Mouse (Mus musculus) cerebellum, adult 11 months (tissue): ENCODE data around the gene Dnase1l3.
A peak's percentile ranks its signal among the peaks of the same experiment; 100 is the strongest.

Experiments
- DNase-seq: peaks from one replicate; pipeline ENCODE4 v3.0.0; 2022

Dnase1l3 gene

DNA sequence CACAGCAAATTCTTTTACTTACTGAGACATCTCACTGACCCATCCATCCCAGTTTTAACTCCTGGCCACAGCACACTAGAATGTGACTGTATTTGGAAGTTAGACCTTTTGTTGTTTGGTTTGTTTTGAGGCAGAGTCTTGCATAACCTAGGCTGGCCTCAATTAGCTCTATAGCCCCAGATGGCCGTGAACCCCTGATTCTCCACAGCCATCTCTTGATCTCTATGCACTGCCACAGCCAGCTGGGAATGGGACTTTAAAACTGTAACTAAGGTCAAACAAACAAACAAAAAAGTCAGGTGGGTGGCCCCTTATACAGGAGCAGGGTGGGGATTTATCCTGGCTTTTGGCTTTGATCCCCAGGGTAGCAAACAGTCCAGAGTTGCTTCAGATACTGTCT lies 19.7 kb downstream of the Dnase1l3 start:
- DNase-seq: no peak

DNA sequence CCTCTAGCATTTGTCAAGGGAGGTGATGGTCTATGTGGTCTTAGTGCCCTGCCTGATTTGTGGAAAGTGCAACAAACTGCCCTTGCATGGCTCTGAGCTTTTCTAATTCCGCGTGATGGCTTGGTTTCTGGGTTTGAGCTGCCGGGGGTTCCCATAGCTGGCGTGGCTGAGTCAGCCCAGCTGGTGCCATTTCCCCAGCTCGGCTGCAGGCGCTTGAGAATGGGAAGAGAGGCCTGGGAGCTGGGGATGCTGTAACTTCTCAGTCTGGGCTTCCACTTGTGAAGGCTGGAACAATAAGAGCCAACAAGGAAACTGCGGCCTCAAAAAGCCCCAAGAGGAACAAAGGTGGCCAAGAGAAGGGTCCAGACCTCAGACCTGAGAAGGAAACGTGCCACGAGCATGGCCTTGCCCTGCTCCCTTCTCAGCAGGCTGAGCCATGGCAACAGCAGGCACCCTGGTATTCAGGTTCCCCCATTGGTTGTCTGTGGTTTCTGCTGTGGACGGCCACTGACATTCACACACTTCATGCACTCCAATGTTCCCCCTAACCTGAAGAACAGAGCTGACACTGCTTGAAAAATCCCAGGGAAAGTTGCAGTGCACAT lies 22.4 kb downstream of the Dnase1l3 start:
- no peak for DNase-seq

DNA sequence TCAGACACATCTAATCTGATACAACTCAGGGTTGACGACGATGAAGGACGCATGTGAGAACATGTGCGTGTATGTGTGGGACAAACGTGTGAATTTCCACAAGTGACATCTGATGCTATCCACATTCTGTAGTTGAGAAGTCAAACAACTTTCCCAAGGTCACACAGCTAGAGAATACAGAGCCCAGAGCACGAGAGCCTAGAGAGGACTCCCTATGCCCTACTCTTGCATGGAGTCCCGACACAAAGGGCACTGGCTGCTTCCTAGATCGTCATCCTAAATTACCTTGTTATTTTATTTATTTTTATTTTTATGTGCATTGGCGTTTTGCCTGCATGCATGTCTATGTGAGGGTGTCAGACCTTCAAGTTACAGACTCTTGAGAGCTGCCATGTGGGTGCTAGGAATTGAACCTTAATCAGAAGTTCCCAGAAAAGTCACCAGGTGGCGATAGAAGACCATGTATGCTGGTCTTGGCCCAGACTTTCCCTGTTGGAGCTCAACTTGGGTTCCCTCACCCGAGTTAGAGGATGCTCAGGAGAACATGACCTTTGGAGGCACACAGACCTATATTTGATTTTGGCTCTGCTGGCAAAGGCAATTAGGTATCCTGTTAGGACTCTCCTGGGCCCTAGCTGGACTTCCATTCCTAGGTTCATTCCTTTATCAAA lies 30.0 kb downstream of the Dnase1l3 start:
- peak; percentile 64 for DNase-seq

DNA sequence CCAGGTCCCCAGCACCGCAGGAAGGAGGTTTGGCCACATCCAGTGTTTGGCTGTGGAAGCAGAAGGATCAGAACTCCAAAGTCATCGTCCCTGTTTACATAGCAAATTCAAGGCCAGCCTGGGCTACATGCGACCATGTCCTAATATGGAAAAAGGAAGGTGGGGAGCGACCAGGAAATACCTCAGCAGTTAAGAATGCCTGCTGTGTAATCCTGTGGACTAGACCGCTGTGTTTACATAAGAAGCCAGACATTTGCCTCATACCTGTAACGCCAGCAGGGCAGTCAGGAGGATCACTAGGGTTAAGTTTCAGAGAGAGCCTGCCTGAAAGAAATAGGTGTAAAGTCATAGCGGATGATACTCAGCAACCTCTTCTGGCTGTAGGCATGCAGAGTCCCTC lies 31.2 kb downstream of the Dnase1l3 start:
- DNase-seq: no peak

DNA sequence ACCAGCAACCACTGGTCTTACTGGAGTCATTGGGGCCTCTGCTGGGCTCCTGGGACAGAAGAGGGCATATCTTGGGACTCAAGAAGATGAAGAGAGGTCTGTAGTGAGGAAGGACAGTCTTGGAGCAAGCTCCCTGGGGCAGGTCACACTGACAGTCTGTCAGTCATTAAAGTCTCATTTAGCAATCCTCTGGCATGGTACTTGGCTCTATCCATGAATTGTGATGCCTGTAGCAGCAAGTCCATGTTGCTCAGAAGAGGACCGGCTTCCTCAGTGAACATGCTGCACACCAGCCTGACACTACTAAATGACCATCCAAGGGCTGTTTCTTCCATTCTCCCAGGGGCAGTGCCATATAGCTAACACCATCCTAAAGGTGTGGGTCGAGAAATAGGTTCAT lies 31.7 kb downstream of the Dnase1l3 start:
- DNase-seq: no peak

DNA sequence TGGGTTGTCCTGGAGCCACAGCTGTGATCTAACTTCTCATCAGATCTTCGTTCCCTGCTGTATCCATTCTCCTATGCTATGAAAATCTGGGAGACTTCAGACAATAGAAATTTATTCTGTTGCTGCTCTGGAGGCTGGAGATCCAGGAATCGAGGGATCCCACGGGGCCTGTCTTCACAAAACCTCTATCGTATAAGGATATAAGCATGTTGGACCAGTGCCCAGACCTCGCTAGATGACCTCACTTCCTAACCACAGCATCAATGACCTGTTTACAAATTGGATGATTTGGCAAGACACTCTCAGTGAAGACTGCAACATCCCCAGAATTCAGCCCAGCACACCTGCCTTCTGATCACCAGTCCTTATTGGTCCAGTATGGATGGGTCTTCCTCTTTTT lies 32.7 kb downstream of the Dnase1l3 start:
- no peak for DNase-seq

DNA sequence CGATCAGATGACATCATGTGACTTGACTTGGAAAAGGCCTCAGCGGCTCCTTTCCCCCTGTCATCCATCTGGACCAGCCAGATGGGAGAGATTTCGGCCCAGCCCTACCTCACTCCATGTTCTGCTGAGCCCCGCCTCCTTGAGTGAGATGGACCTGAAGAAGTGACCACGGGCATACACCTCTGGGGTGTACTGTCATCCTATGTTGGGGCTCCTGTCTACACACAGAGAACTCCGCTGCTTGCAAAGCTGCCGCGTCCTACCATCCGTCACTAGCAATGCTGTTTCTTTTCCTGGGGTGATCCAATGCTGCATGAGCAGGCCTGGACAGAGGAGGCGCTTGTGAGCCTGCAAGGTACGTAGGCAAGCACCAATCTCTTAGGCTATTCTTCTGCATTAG lies 33.8 kb downstream of the Dnase1l3 start:
- DNase-seq: peak; percentile 46

DNA sequence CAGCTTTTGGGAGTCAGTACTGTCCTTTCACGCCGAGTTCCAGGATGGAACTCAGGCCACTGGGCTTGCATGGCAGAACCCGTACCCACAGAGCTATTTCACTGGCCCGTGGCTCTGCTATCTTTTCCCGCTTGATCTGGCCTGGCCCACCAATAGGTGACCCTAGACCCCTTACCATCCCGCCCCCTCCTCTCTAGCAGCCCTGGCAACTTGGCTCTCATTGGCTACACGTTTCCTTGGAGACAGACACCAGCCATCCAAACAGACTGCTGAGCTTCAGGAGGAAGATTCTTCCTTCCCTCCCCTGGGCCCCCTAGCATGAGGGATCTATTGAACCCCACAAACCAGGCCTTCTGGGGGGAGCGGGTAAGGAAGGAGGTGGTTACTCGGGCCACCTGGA lies 37.3 kb downstream of the Dnase1l3 start, which contains the start of gene Gm45521:
Gene Gm45521, plus strand, starts transcription at position 240 of the 400 bp plus-strand sequence.
- DNase-seq: no peak

DNA sequence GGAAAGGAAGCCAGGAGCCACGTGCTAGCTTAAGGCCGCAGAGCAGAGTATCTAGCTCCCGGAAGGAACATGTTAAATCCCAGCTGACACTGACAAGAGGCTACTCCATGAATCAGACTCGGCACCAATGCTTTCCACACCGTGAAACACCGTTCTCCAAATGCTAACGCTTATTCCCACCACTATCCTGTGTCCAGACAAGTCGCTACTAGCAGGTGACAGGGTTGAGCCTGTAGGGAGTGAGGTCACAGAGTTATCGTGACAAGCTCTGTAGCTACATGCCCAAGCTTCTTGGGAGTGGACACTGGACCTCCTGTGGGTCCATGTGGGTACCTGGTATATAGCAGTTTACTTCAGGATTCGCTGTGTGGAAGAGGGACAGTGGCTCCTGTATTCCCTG lies 37.9 kb downstream of the Dnase1l3 start:
- no peak for DNase-seq

DNA sequence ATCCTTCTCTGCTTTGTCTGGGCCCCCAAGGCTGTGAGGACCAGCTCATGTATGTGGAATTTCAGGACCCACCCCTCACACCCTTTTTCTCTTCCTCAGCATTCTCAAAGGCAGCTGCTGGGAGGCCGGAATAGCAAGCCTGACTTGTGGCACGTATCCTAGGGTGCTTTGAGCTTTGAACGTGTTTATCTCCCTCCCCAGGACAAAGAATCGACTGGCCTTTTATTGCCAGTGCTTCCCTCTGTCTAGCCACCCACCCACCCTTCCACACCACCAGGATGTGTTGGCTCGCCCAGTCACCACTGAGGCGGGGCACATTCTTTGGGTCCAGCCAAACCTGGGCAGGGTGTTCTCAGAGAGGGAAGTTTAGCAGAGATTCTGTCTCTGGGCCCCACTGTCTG lies 40.3 kb downstream of the Dnase1l3 start:
- no peak for DNase-seq

DNA sequence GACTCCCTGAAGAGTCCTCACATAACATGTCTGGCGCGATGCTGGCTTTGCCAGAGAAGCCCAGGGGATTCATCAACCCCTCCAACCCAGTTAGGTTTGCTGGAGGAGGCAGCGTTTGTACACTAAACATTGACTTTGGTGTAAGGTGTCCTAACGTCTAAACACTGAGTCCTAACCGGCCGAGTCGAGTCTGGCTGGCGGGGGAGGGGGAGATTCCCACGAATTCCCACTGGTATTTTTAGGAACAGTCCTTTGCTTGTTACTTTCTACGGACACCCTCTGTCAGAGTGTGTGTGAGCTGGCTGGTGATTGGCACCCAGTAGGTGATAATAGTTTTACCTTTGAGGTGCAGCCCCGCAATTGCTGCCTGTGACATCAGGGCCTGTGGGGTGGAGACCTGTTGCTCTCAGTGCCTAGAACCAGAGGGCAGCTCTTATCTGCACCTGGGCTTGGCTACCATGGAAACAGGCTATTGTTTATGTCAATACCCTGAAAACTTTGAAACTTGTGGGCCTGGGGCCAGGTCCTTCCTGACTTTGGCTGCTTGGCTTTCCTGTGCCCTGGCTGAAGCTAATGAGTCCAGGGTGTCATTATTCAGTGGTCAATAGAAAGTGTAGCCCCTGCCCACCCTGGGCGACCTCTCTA lies 41.6 kb downstream of the Dnase1l3 start:
- no peak for DNase-seq

DNA sequence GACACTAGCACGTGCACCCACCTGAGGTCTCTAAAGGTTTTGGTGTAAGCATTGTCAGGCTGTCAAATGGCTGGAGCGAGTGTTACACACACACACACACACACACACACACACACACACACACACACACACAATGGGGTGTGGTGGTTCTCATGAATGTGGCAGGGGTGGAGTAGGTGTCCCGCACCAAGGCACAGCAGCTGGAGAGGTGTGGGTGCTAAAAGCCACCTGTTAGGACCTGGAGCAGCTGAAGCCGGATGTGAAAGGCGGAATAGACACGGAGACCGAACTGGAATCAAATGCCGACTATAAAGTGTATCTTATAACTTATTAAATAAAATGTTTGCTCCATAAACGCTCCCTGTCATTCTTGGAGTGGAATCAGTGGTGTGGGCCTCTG lies 43.1 kb downstream of the Dnase1l3 start:
- DNase-seq: no peak

DNA sequence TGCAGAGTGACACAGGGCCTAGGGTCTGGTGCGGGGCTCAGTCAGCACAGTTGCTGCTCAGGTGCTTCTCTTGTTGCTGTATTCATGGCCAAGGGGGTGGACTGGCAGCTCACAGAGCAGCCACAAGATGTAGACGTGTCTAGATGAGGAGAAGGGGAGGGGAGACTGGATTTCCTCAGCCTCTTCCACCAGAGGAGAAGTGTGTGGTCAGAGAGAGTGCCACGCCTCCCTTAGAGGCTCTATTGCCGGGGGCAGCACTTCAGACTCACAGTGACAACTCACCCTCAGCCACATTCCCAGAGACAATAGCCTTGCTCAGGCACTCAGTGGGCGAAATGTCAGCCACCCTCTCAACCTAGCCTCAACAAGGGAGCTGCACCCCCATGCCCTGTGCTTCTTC lies 49.1 kb downstream of the Dnase1l3 start:
- DNase-seq: no peak

DNA sequence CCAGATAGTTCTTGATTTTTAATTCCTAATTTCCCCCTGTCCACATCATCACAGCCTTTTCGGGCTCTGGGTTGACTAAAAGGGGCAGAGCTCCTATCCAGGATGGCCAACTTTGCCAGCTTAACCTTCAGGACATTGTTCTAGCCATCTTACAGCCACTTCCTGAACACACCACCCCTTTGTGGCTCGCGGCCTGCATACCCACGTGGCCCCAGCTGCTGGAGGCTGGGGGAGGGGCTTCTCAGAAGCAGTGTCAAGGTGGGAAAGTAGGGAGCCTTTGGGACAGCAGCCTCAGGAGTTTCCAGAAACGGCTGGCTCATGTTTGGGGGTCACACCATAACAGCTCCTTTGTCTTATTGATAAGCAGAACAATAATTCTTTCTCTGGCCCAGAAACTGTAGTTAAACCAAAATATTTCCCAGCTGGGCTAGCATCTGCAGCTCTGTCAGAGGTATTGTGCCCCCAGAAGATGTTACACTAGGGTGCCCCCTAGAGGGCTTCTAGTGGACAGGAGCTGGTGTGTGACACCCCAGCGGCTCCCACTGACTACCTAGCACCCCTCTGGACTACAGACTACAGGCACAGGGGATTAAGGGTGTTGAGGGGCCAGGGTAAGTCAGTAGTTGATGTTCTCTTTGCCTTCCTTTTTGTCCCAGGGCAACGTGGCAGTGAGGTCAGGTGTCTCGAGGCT lies 49.9 kb downstream of the Dnase1l3 start:
- no peak for DNase-seq

DNA sequence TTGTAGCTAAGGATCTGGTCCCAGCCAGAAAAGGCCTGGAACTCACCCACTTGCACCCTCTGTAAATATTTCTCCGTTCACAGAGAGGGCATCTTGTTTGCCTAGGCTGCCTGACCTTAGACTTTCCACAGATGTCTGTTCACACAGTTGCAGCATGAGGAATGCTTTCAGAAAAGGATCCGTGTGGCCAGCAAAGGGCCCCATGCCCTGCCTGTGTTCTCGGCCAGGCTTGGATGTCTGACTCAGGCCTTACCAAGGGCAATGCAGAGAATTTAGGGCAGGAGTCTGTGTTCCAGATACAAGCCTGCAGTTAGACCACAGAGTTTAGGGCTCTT lies 50.6 kb downstream of the Dnase1l3 start:
- no peak for DNase-seq

DNA sequence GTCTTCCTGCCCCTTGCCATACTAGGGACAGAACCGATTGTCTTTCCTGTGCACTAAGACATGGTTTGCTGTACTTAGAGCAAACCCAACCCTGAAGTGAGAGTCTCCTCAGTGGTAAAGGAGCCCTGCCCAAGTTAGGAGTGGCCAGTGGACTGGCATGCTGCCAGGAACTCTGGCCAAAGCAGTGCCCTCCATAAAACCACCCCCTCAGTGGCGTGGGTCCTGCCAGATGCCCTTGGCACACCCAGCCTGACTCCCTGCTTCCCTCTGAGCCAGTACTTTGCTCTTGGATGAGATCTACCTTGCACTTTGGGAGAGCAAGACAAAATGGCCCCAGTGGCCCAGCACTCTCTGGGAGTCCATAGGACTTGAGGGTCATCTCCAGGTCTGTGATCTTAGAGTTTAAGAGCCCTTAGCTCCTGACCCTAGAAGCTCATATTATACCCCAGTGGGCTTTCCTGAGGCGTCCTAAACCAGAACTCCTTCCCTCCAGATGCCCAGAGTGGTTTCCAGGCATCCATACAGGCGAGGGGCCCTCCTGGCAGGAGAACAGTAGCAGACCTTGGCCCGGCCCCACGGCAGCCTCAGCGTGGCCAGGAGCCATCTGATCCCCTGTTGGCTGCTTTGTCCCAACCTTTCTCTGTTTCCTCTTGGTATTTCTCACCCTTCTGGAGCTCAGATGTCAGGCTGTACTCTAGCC lies 51.1 kb downstream of the Dnase1l3 start:
- peak; percentile 23 for DNase-seq

DNA sequence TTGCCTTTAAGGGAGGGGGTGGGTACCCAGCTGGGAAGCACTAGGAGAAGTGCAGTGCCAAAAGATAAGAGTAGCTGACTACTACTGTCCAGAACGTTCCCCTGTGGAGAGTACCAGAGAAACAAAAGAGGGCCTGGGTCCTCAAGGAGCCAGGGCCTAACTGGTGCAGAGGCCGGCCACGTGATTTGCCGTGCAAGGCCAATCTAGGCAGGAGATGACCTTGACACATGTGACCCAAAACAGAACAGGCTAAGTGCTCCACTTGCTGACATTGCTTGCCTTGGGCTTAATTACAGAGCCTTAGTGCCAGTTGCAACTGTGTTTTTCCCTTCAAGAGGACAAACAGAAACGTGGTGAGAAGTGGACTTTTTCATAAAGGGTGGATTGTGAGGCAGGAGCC lies 53.0 kb downstream of the Dnase1l3 start:
- no peak for DNase-seq

DNA sequence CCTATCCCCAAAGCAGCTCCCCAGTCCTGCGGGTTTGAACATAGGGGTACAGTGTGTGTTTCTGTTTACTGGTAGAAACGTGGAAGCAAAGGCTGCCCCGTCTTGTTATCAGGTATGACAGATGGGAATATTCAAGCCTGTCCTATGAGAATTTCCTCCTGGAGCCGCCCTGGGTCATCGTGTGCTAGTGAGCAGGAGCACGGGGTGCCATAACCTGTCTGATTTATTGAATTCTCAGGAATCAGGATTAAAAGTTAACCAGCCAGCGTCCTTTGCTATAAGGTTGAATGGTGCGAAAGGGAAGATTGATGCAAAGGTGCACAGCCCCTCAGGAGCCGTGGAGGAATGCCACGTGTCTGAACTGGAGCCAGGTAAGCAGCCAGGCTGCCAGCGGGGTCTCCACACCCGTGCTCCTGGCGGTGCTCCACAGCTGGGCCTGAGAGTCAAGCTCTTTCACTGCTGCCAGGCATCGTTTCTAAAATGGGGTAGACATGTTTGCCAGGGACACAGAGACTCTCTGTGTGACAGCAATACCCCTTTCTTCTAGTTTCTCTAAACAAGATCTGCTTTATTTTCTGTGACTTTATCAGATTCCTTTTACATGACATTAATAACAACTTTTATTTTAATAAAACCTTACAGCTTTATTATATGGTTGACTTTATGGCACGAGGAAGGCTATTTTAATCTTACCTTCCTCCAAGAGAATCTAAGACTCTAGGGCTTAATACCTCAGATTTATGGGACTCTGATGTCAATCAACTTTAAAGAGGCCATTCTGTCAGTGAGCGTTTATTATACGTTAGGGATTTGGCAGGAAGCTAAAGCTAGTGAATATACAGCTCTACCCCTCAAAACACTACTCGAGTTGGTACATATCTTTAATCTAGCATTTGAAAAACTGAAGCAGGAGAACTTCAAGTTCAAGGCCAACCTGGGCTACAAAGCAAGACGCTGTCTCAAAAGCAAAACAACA lies 55.3 kb downstream of the Dnase1l3 start:
- peak; percentile 17 for DNase-seq

DNA sequence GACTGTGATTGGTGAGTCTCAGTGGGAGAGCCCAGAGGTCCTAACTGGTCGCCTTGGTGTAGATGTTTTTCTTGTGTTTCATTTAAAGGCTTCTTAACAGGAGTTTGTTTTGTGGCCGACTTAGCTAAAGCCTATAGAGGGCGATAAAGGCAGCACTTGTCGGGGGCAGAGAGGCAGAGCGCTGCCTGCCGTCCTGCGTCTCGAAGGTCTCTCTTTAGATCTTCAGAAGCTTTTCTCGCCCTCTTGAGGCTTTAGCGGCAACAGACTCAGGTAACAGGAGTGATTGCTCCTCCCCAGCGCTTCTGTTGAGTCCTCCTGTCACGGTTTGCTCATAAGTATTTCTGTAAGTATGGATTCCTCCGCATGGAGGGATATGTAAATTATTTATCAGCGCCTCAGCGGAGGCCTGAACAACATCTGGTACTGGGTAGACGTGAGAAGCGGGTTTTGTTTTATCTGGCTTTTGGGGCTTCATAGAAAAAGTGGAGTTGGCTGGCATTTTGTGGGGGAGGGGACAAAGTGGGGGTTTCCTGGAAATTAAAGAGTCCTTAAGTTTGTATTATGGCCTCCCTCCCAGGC lies 57.2 kb downstream of the Dnase1l3 start:
- DNase-seq: no peak

DNA sequence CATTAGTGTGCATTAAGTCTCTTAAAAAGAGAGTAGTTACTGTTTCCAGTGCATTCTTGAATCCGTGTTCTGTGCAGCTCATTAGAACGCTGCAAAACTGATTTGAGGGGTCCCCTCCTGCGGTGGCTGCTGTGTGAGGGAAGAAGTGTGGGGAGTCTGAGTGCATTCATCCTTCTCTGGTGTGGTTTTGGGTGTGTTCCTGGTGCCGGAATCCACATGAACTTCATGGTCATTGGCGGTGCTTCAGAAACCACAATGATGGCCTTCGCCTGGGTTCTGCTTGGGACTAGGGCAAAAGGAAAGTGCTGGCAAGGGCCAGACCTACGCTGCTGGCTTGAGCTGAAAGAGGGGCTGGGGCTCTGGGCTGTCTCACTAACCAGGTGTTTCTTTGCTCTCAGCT lies 60.2 kb downstream of the Dnase1l3 start:
- no peak for DNase-seq

DNA sequence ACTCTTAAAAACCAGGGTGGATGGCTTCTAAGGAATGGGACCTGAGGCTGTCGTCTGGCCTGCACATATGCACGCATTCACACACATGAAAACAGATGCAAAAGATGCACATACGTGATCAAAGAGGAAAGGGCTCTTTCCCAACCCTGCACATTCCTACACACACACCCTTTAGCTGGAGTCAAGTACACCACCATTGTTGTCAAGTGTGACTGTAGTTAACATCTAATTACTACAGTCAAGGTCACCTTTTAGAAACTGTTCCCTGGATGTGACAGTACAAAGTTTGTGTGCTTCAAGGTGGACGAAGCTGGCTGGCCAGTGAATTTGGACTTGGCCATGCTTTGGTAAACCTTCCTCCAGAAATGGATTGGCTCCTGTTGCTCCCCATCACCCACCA lies 62.2 kb downstream of the Dnase1l3 start:
- DNase-seq: no peak

DNA sequence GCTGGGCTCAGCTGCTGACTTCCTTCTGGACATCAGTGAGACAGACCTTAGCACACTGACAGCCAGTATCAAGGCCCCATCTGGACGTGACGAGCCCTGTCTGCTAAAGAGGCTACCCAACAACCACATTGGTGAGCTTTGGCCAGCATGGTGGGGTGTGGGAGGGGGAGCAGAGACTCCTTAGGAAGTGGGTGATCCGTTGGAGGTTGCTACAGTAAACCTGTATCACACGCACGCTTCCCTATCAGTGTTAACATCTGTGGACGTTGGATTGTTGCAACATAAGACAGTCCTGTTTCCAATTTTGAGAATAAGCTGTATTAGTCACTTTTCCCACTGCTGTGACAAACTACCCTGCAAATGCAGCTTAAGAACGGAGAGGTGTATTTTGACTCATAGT lies 65.3 kb downstream of the Dnase1l3 start:
- no peak for DNase-seq
